Mouse (Mus musculus): Measurements from ENCODE around the gene Cry1.

The Cry1 gene

GRCm38 (mm10) chr10:85161745-85162351 is 23.0 kb downstream of the Cry1 start:
- no peak for DNase-seq (ENCODE audit: low spot score)

GRCm38 (mm10) chr10:85159989-85160619 is 24.8 kb downstream of the Cry1 start:
- no peak for DNase-seq (ENCODE audit: low spot score)

- no peak for DNase-seq (ENCODE audit: low spot score)
Observed at GRCm38 (mm10) chr10:85157451-85157850, 27.4 kb downstream of the Cry1 start.

- DNase-seq (ENCODE audit: low spot score), result peak; percentile 73
Observed at GRCm38 (mm10) chr10:85154195-85154594, 30.7 kb downstream of the Cry1 start.

- no peak for DNase-seq (ENCODE audit: low spot score)
Observed at GRCm38 (mm10) chr10:85149226-85149625, 35.6 kb downstream of the Cry1 start.

- no peak for DNase-seq (ENCODE audit: low spot score)
Observed at GRCm38 (mm10) chr10:85146282-85146681, 38.6 kb downstream of the Cry1 start.

- peak; percentile 16 for DNase-seq (ENCODE audit: low spot score)
Observed at GRCm38 (mm10) chr10:85141465-85141864, 43.4 kb downstream of the Cry1 start.

- DNase-seq (ENCODE audit: low spot score), result no peak
Observed at GRCm38 (mm10) chr10:85136573-85136972, 48.3 kb downstream of the Cry1 start.

GRCm38 (mm10) chr10:85128453-85128852 is 56.4 kb downstream of the Cry1 start:
- DNase-seq (ENCODE audit: low spot score), result peak; percentile 50

- peak; percentile 99 for DNase-seq (ENCODE audit: low spot score)
Observed at GRCm38 (mm10) chr10:85127395-85128287, 57.2 kb downstream of the Cry1 start, which contains the start of gene Mterf2. Gene Mterf2, minus strand, starts transcription at chr10:85128027.

- no peak for DNase-seq (ENCODE audit: low spot score)
Observed at GRCm38 (mm10) chr10:85125184-85125583, 59.7 kb downstream of the Cry1 start.

GRCm38 (mm10) chr10:85114409-85114808 is 70.5 kb downstream of the Cry1 start:
- DNase-seq (ENCODE audit: low spot score), result no peak

GRCm38 (mm10) chr10:85103085-85103885 is 81.6 kb downstream of the Cry1 start:
- peak; percentile 76 for DNase-seq (ENCODE audit: low spot score)

- peak; percentile 92 for DNase-seq (ENCODE audit: low spot score)
Observed at GRCm38 (mm10) chr10:85102247-85103084, 82.4 kb downstream of the Cry1 start, which contains the start of the genes Fhl4 and Tmem263. Gene Fhl4, minus strand, starts transcription at chr10:85102495. Gene Tmem263, plus strand, starts transcription at chr10:85102627.

- DNase-seq (ENCODE audit: low spot score), result peak; percentile 46
Observed at GRCm38 (mm10) chr10:85101841-85102240, 83.0 kb downstream of the Cry1 start.

Data from embryo, embryonic 10 days (tissue).